Mouse (Mus musculus) hematopoietic stem cell, adult 5-6 weeks (primary cell): ENCODE measurements around the gene Mrps27. TPM values are rescaled to one million over a fixed set of nuclear protein-coding genes. Genes with fewer than 3 reads are reported as not detected.

Source experiments
- ATAC-seq, 2 experiments: fragments of 125-278 bp in 1 of 2; replicated peaks in 1 of 2; 2 replicates each; pipeline ENCODE4 v1.8.0; 2016 to 2017; ENCODE audit warnings: inconsistent platforms in 2 of 2, mild to moderate bottlenecking in 2 of 2, moderate number of reproducible peaks in 2 of 2, low read depth in 1 of 2, moderate TSS enrichment in 1 of 2; ENCODE audit not compliant: low FRiP score in 2 of 2, poor library complexity in 2 of 2, severe bottlenecking in 2 of 2, insufficient read depth in 1 of 2, low TSS enrichment in 1 of 2
- total RNA-seq: library from RNA; stranded (forward); fragments of 172-1452, 232-1000 nt; gene quantifications from 2 replicates; pipeline ENCODE4 v1.2.3, GENCODE M21; 2017

Mrps27 gene
- total RNA-seq, 1 experiment from 2014 or later, result 28.5 TPM

GRCm38 (mm10) chr13:99341504-99341903 is 3.1 kb upstream of the Mrps27 start:
- no peak for ATAC-seq

GRCm38 (mm10) chr13:99343876-99344598 is 549 bp upstream of the Mrps27 start:
- peak in 1 of 2 experiments; percentile 28; a peak in 2 of 4 replicates for ATAC-seq

GRCm38 (mm10) chr13:99350009-99350408 is 5.4 kb downstream of the Mrps27 start:
- no peak for ATAC-seq

- ATAC-seq, result no peak
Observed at GRCm38 (mm10) chr13:99351186-99351585, 6.6 kb downstream of the Mrps27 start.

GRCm38 (mm10) chr13:99351596-99351995 is 7.0 kb downstream of the Mrps27 start:
- ATAC-seq, result no peak

DNA sequence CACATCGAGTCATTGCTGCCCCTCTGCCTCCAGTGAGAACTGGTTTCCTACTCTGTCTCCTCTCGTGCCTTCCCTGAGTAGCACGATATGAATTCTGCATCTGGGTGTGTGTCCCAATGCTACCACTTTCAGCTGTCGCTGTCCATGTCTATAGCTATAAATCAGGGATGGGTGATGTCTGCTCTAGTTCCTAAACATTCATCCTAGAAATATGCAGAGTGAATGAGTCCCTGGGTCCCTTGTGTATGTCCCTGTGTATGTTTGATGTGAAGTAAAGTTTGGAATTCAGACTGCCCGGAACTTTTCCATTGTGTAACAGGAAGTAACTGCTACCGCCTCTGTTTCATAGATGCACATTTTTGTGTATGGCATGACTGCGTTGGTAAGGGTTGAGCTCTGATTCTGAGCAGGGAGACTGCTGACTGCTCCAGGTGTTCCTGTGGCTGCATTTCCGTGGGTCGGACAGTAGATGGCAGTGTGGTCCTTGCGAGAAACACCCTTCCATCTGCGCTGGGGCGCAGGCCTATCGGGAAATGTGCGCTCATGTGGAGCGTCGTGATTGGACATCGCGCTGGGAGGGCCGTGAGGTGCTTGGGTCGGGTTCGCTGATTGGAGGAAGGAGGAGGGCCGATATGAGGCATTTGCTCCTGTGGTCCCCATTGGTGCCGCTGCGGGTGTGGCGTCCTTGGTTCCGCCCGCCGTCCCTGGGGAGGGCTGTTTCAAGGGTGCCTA is 8.3 kb downstream of the Mrps27 start:
- peak; percentile 100 for ATAC-seq

DNA sequence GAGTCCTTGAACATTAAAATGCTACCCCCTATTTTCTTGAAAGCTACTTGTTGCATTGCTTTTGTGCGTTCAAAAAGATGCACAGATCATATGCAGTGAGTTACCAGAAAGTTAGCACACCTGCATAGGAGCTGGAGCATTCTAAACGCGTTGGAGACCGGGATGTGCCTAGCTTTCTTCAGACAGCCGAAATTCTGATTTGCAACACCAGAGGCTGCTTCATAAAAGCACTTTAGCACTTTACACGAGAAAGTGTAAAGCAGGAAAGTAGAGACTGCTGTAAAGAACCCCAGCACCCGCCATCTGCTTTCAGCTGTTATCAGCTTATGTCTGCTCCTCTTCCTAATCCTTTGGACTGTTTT is 8.9 kb downstream of the Mrps27 start:
- ATAC-seq, result no peak; a peak in 1 of 4 replicates

DNA sequence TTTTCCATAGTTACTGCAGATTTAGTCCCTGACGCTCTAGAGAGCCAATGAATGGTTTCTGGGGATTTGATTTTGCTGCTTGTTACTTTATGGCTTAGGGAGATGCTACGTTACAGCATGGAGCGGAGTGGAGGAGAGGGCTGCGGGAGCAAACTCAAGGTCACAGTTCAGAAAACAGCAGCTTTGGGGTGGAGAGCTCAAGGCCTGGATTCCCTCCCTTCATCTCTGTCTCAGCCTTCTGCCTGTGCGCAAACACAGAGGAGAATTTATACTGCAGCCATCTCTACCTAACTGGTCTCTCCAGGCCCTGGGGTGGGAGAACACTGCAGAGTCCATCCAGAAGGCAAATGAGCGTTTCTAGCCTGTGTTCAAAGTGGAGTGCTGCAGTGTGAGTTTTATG is 10.5 kb downstream of the Mrps27 start:
- no peak for ATAC-seq

DNA sequence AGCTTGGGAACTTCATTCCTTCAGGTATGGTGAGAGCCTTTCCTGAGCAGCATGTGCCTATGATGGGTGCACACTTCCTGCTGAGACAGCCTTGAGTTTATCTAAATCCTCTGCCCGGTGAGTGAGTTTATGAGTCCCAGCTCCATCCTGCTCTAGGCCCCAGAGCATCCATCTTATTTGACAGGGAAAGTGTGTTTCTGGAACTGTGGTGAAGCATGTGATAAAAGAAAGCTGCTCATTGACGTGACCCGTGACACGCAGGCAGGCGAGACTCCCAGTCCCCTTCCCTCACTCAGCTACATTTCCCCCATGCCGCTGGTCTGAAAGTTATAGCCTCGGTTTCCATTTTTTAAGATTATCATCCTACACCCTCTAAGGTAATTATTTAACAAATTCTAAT is 11.3 kb downstream of the Mrps27 start:
- no peak for ATAC-seq

- no peak for ATAC-seq
Observed at GRCm38 (mm10) chr13:99356428-99357265, 12.1 kb downstream of the Mrps27 start.

- no peak for ATAC-seq
Observed at GRCm38 (mm10) chr13:99358921-99359320, 14.3 kb downstream of the Mrps27 start.

- ATAC-seq, result no peak
Observed at GRCm38 (mm10) chr13:99363866-99364265, 19.3 kb downstream of the Mrps27 start.

DNA sequence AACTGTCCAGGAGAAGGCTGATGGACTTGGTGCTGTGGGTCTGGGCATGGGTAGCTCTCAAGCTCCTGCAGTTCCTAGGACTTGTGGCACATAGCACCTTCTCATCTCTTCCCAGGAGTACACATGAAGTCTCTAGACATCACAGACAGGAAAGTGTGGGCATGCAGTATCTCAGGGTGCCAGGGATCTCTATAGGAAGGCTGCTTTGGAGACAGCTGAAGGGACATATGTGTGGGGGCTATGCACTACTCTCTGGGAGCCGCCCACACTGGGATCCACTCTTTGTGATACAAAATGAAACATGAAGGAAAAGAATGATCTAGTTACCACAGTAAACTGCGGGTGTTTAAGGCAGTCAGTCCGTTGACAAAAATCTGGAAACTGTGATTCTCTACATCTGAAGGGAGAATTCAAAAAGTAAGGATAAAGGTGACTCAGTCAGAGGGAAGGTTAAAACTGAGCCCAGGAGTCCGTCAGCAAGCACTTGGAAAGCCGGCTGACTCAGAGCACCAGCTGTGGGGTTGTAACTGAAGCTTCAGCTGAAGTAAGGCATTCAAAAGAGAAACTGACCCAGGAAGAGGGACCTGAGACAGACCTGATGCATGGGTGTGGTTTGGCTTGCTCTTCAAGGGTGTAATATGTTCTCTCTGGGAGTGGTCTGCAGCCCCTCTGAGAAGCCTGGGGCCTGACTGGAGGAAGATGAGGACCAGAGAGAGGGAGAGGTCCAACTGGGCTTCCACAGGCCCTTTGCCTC is 22.0 kb downstream of the Mrps27 start:
- ATAC-seq, result no peak

- no peak for ATAC-seq
Observed at GRCm38 (mm10) chr13:99367554-99368174, 23.1 kb downstream of the Mrps27 start.

GRCm38 (mm10) chr13:99369103-99369502 is 24.5 kb downstream of the Mrps27 start:
- ATAC-seq, result no peak

GRCm38 (mm10) chr13:99371285-99371684 is 26.7 kb downstream of the Mrps27 start:
- no peak for ATAC-seq

- no peak for ATAC-seq
Observed at GRCm38 (mm10) chr13:99373684-99374083, 29.1 kb downstream of the Mrps27 start.
